Mouse (Mus musculus) kidney, adult 2 months (tissue): ENCODE data around the gene Cyth2. TPM values are rescaled to one million over a fixed set of nuclear protein-coding genes. Genes with fewer than 3 reads are reported as not detected.

Experiments used
- DNase-seq: peaks from one replicate; pipeline ENCODE4 v3.0.0; 2021
- H3K27ac ChIP-seq: fragments of 200-500 bp; 2 replicates; pipeline ENCODE4 v1.5.1; 2012; ENCODE audit warnings: low read depth, low read length, control low read depth, inconsistent platforms; ENCODE audit not compliant: insufficient read depth
- H3K27me3 ChIP-seq: fragments of 200-500 bp; replicated peaks from 2 replicates; pipeline ENCODE4 v1.6.1; 2012; ENCODE audit warnings: mild to moderate bottlenecking, moderate library complexity, low read length, inconsistent platforms; ENCODE audit not compliant: control insufficient read depth, insufficient read depth
- H3K36me3 ChIP-seq: fragments of 200-500 bp; 2 replicates; pipeline ENCODE4 v1.6.1; 2012; ENCODE audit warnings: mild to moderate bottlenecking, moderate library complexity, low read length, inconsistent platforms; ENCODE audit not compliant: control insufficient read depth, insufficient read depth
- H3K4me1 ChIP-seq: fragments of 200-500 bp; 2 replicates; pipeline ENCODE4 v1.6.1; 2011; ENCODE audit warnings: low read length; ENCODE audit not compliant: control insufficient read depth, insufficient read depth
- H3K4me3 ChIP-seq: fragments of 200-500 bp; 2 replicates; pipeline ENCODE4 v1.5.1; 2011; ENCODE audit warnings: mild to moderate bottlenecking, low read depth, low read length, control low read depth; ENCODE audit not compliant: insufficient read depth
- CTCF ChIP-seq: fragments of 200-500 bp; conservative IDR thresholded peaks from 2 replicates; pipeline ENCODE4 v1.5.1; 2011; ENCODE audit warnings: low read depth, mild to moderate bottlenecking, control low read depth, low read length, moderate library complexity, mixed read lengths; ENCODE audit not compliant: insufficient read depth, insufficient read length
- POLR2A ChIP-seq: fragments of 200-500 bp; IDR thresholded peaks from one replicate; pipeline ENCODE4 v1.6.1; 2011; ENCODE audit warnings: low read depth, low read length, control low read depth
- WGBS: fragments of 180-500 bp; shearing (Covaris S2); methylation state at CpG from one replicate; pipeline ENCODE4 v1.1.7; 2018; 5-methylcytosine and 5-hydroxymethylcytosine counted together
- polyA plus RNA-seq: library from polyadenylated mRNA; depleted of rRNA; stranded (reverse); fragments of >200 nt; gene quantifications from 2 replicates; pipeline ENCODE4 v1.2.3, GENCODE M21; 2012; rRNA removed

The Cyth2 gene
- polyA plus RNA-seq, 1 experiment, result 44.7 TPM

GRCm38 (mm10) chr7:45770427-45771082, 43.8 kb downstream of the Cyth2 start:
- DNase-seq, result peak; percentile 61
- 28% methylated on average over 8 of the region's 8 CpGs for whole genome bisulfite sequencing
- H3K36me3 ChIP-seq, result no peaks in the 10 kb centered on the region
- TF ChIP-seq CTCF (no peak), POLR2A (no peak)
- peak overlapping the region; percentile 17; the same call in 1 of the 2 replicates for H3K27ac ChIP-seq
- no peaks in the 10 kb centered on the region for H3K27me3 ChIP-seq
- peaks cover 12% of the 10 kb centered on the region for H3K4me1 ChIP-seq
- no peak overlapping the region for H3K4me3 ChIP-seq

GRCm38 (mm10) chr7:45767500-45767899, 46.9 kb downstream of the Cyth2 start:
- Histone ChIP-seq H3K27ac (0 out of 2 replicates have a peak overlapping the region, but pooled peaks have one; percentile 10), H3K27me3 (no peaks in the 10 kb centered on the region)
- 97% methylated on average over 6 of the region's 6 CpGs for WGBS

GRCm38 (mm10) chr7:45766764-45767163, 47.6 kb downstream of the Cyth2 start:
- TF ChIP-seq POLR2A (no peak), CTCF (no peak)
- 61% methylated on average over 8 of the region's 8 CpGs for WGBS
- H3K4me3 ChIP-seq, result no peak overlapping the region
- no peak for DNase-seq
- no peak overlapping the region for H3K27ac ChIP-seq
- no peaks in the 10 kb centered on the region for H3K36me3 ChIP-seq
- no peaks in the 10 kb centered on the region for H3K27me3 ChIP-seq
- peaks cover 12% of the 10 kb centered on the region for H3K4me1 ChIP-seq

More at GRCm38 (mm10) chr7:45767500-45767899, 46.9 kb downstream of the Cyth2 start:
- Histone ChIP-seq H3K36me3 (no peaks in the 10 kb centered on the region), H3K4me1 (peaks cover 12% of the 10 kb centered on the region), H3K4me3 (no peak overlapping the region)
- DNase-seq, result no peak
- TF ChIP-seq POLR2A (no peak), CTCF (no peak)

GRCm38 (mm10) chr7:45765995-45766394, 48.4 kb downstream of the Cyth2 start:
- peaks cover 10% of the 10 kb centered on the region for H3K4me1 ChIP-seq
- no peaks in the 10 kb centered on the region for H3K36me3 ChIP-seq
- TF ChIP-seq POLR2A (no peak), CTCF (no peak)
- no peaks in the 10 kb centered on the region for H3K27me3 ChIP-seq
- H3K4me3 ChIP-seq, result no peak overlapping the region
- no peak overlapping the region for H3K27ac ChIP-seq
- no peak for DNase-seq
- WGBS, result 49% methylated on average over 8 of the region's 8 CpGs

- DNase-seq, result no peak
- H3K4me1 ChIP-seq, result no peaks in the 10 kb centered on the region
- 79% methylated on average over 5 of the region's 5 CpGs for WGBS
- no peaks in the 10 kb centered on the region for H3K27me3 ChIP-seq
- no peak overlapping the region for H3K27ac ChIP-seq
- no peak for TF ChIP-seq POLR2A
- TF ChIP-seq CTCF, result no peak
- no peaks in the 10 kb centered on the region for H3K36me3 ChIP-seq
- H3K4me3 ChIP-seq, result no peak overlapping the region
These were observed 54.2 kb downstream of the Cyth2 start for GRCm38 (mm10) chr7:45760151-45760550.

GRCm38 (mm10) chr7:45759400-45759799, 55.0 kb downstream of the Cyth2 start:
- TF ChIP-seq CTCF, result no peak; the same call in 1 of the 2 replicates
- no peak for TF ChIP-seq POLR2A
- Histone ChIP-seq H3K4me3 (peak overlapping the region; percentile 24; the same call in 1 of the 2 replicates), H3K27me3 (no peaks in the 10 kb centered on the region), H3K36me3 (no peaks in the 10 kb centered on the region), H3K4me1 (no peaks in the 10 kb centered on the region), H3K27ac (peak overlapping the region; percentile 25; the same call in 1 of the 2 replicates)
- WGBS, result 9% methylated on average over 26 of the region's 27 CpGs
- DNase-seq, result peak; percentile 87

Other genes with a start within 250 kb of the Cyth2 start
- 185 and 188 TPM in 2 replicates for gene Bcat2, start 244.4 kb downstream of the Cyth2 start, polyA plus RNA-seq
- gene Fgf21, start 199.1 kb downstream of the Cyth2 start, polyA plus RNA-seq, result not detected in 2 replicates
- 0.05 and 0.11 TPM in 2 replicates for gene Fut1, start 197.3 kb downstream of the Cyth2 start, polyA plus RNA-seq
- 0.29 and 0.34 TPM in 2 replicates for gene Izumo1, start 192.8 kb downstream of the Cyth2 start, polyA plus RNA-seq
- 19.9 and 20.4 TPM in 2 replicates for gene Rasip1, start 187.1 kb downstream of the Cyth2 start, polyA plus RNA-seq
- gene Mamstr, start 174.6 kb downstream of the Cyth2 start, polyA plus RNA-seq, result 2.1 and 2.5 TPM in 2 replicates
- gene Fut2, start 148.2 kb downstream of the Cyth2 start, polyA plus RNA-seq, result not detected in 2 replicates
- gene Ntn5, start 130.6 kb downstream of the Cyth2 start, polyA plus RNA-seq, result 0.09 TPM in 1 of 2 replicates, not detected in the other
- gene Sec1, start 120.2 kb downstream of the Cyth2 start, polyA plus RNA-seq, result 0.22 and 0.23 TPM in 2 replicates
- gene Car11, start 114.7 kb downstream of the Cyth2 start, polyA plus RNA-seq, result 8.1 and 8.3 TPM in 2 replicates
- 106 and 116 TPM in 2 replicates for gene Dbp, start 109.5 kb downstream of the Cyth2 start, polyA plus RNA-seq
- gene Rpl18, start 99.1 kb downstream of the Cyth2 start, polyA plus RNA-seq, result 955 and 1,014 TPM in 2 replicates
- 57.2 and 68.3 TPM in 2 replicates for gene Sphk2, start 96.6 kb downstream of the Cyth2 start, polyA plus RNA-seq
- gene Fam83e, start 93.4 kb downstream of the Cyth2 start, polyA plus RNA-seq, result 0.19 and 0.35 TPM in 2 replicates
- 0.15 and 0.28 TPM in 2 replicates for gene Spaca4, start 88.8 kb downstream of the Cyth2 start, polyA plus RNA-seq
- gene Lmtk3, start 30.8 kb downstream of the Cyth2 start, polyA plus RNA-seq, result 5.7 and 7.3 TPM in 2 replicates
- gene Sult2b1, start 29.9 kb downstream of the Cyth2 start, polyA plus RNA-seq, result 4.2 and 6.1 TPM in 2 replicates
- 0.28 and 0.31 TPM in 2 replicates for gene Kcnj14, start 10.2 kb upstream of the Cyth2 start, polyA plus RNA-seq
- 12.3 and 12.9 TPM in 2 replicates for gene Grwd1, start 16.4 kb upstream of the Cyth2 start, polyA plus RNA-seq
- 331 and 358 TPM in 2 replicates for gene Kdelr1, start 58.2 kb upstream of the Cyth2 start, polyA plus RNA-seq
- 0.45 and 0.50 TPM in 2 replicates for gene Grin2d, start 63.8 kb upstream of the Cyth2 start, polyA plus RNA-seq
- 0.19 and 0.50 TPM in 2 replicates for gene Syngr4, start 82.1 kb upstream of the Cyth2 start, polyA plus RNA-seq
- 123 and 143 TPM in 2 replicates for gene Tmem143, start 82.4 kb upstream of the Cyth2 start, polyA plus RNA-seq
- 62.1 and 65.4 TPM in 2 replicates for gene Emp3, start 106.8 kb upstream of the Cyth2 start, polyA plus RNA-seq
- gene Ccdc114, start 109.5 kb upstream of the Cyth2 start, polyA plus RNA-seq, result 8.6 and 8.9 TPM in 2 replicates
- 13.2 and 21.1 TPM in 2 replicates for gene Abcc6, start 215.7 kb upstream of the Cyth2 start, polyA plus RNA-seq
- gene Nomo1, start 219.1 kb upstream of the Cyth2 start, polyA plus RNA-seq, result 36.4 and 36.8 TPM in 2 replicates